Mouse (Mus musculus) thymus, adult 2 months (tissue): ENCODE data around the gene Ankrd55.

ENCODE experiments used
- CTCF ChIP-seq: fragments of 200-500 bp; IDR thresholded peaks from 2 replicates; pipeline ENCODE4 v1.5.1; 2012; ENCODE audit warnings: mild to moderate bottlenecking, control low read depth, low read length, moderate library complexity, borderline replicate concordance; ENCODE audit not compliant: control insufficient read depth, poor library complexity, insufficient read depth; ENCODE audit errors: extremely low read depth
- POLR2A ChIP-seq: fragments of 200-500 bp; IDR thresholded peaks from 2 replicates; pipeline ENCODE4 v1.6.1; 2012; ENCODE audit warnings: mild to moderate bottlenecking, low read length, control low read depth, moderate library complexity; ENCODE audit not compliant: control insufficient read depth, poor library complexity, insufficient read depth; ENCODE audit errors: extremely low read depth

DNA sequence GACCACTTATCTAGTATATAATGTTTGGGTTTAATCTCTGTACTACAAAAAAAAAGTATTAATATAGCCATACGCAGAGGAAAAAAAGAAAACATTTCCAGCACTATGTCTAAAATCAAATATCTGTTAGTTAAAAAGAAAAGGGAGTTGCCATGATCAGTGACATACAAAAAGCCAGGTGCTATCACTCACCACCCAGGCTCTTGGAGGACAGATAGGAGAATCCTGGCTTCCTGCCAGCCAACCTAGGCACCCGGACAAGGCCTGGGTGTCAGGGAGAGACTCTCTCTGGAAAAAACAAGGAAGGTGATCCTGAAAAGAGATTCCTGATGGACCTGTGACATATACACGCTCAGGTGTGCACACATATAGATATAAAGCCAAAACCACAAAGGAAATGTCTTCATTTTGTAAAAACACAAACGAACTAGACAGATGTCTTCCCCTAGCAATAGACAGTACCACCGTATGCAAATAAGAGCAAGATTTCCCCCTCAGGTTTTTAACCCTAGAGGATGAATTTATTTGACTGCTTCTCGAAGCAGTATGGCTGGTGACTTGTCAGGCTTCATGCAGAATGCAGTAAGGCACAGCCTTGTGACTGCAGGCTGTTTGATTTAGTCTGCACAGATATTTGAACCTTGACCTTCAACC is 553 bp upstream of the Ankrd55 start:
- TF ChIP-seq CTCF = no peak
- TF ChIP-seq POLR2A = no peak
